Mouse (Mus musculus): ENCODE data around the gene Syt14.

GRCm38 (mm10) chr1:193024311-193024710 is 11.3 kb downstream of the Syt14 start:
- no peak for TF ChIP-seq CTCF (IDR thresholded peaks at IDR 0.05; ENCODE audit: low read depth, low read length)
- no peak for TF ChIP-seq GATA1 (IDR thresholded peaks at IDR 0.05; ENCODE audit: borderline replicate concordance, low read length)
- TF ChIP-seq POLR2AphosphoS5 (IDR thresholded peaks at IDR 0.05; ENCODE audit: insufficient replicate concordance, low read depth, low read length): no peak
- TF ChIP-seq TAL1 (conservative IDR thresholded peaks at IDR 0.05; ENCODE audit: low read depth, low read length): no peak
- TF ChIP-seq GATA2 (IDR thresholded peaks at IDR 0.05; ENCODE audit: borderline replicate concordance, low read depth, low read length): no peak

Data from G1E (cell line).